Mouse (Mus musculus) cerebellum, adult 2 months (tissue): Measurements from ENCODE around the gene Lef1.

ENCODE experiments used
- CTCF ChIP-seq: fragments of 200-500 bp; IDR thresholded peaks from 2 replicates; pipeline ENCODE4 v1.5.1; 2011; ENCODE audit warnings: low read depth, mild to moderate bottlenecking, control low read depth, low read length, moderate library complexity, borderline replicate concordance; ENCODE audit not compliant: insufficient read depth
- POLR2A ChIP-seq: fragments of 200-500 bp; IDR thresholded peaks from 2 replicates; pipeline ENCODE4 v1.6.1; 2011; ENCODE audit warnings: low read length, control low read depth, borderline replicate concordance; ENCODE audit not compliant: insufficient read depth

- TF ChIP-seq CTCF (no peak), POLR2A (no peak)
Observed at GRCm38 (mm10) chr3:131255399-131255981, 145.2 kb downstream of the Lef1 start.
